Mouse (Mus musculus): ENCODE data around the gene Afp. TPM values are rescaled to one million over a fixed set of nuclear protein-coding genes. Genes with fewer than 3 reads are reported as not detected.

The Afp gene
- not detected in 2 replicates for polyA plus RNA-seq (2011; ENCODE audit: insufficient read depth, insufficient read length, low read depth, missing spikeins)

DNA sequence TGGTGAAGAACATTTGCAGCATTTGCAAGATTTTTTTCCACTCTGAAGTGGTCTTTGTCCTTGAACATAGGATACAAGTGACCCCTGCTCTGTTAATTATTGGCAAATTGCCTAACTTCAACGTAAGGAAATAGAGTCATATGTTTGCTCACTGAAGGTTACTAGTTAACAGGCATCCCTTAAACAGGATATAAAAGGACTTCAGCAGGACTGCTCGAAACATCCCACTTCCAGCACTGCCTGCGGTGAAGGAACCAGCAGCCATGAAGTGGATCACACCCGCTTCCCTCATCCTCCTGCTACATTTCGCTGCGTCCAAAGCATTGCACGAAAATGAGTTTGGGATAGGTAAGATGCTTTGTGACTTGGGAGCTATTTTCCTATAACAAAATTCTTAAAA is at the start of gene Afp:
Gene Afp (plus strand): TSS at position 220 of the 400 bp plus-strand sequence.
- H3K9me3 ChIP-seq (replicated peaks; ENCODE audit: control insufficient read depth, insufficient read depth, low read length, poor library complexity, severe bottlenecking) = no peaks in the 10 kb centered on the region
- TF ChIP-seq CTCF (IDR thresholded peaks at IDR 0.05; ENCODE audit: low read depth, low read length) (no peak), EP300 (IDR thresholded peaks at IDR 0.05; ENCODE audit: insufficient read depth, low read depth, low read length) (no peak), POLR2A (IDR thresholded peaks at IDR 0.05; ENCODE audit: insufficient read depth, low read length) (no peak)
- no peaks in the 10 kb centered on the region for H3K27me3 ChIP-seq (ENCODE audit: control insufficient read depth, insufficient read depth, low read length, poor library complexity, severe bottlenecking)
- no peak within 1 kb of the TSS for H3K27ac ChIP-seq (ENCODE audit: insufficient read depth, low read length)
- H3K4me1 ChIP-seq (ENCODE audit: control insufficient read depth, insufficient read depth, low read length) = no peaks in the 10 kb centered on the region
- no peaks in the 10 kb centered on the region for H3K36me3 ChIP-seq (ENCODE audit: control insufficient read depth, insufficient read depth, low read length, poor library complexity, severe bottlenecking)
- H3K9ac ChIP-seq (ENCODE audit: low read depth, poor library complexity, severe bottlenecking) = no peak within 1 kb of the TSS
- H3K4me3 ChIP-seq (ENCODE audit: low read depth, low read length) = no peak within 1 kb of the TSS

DNA sequence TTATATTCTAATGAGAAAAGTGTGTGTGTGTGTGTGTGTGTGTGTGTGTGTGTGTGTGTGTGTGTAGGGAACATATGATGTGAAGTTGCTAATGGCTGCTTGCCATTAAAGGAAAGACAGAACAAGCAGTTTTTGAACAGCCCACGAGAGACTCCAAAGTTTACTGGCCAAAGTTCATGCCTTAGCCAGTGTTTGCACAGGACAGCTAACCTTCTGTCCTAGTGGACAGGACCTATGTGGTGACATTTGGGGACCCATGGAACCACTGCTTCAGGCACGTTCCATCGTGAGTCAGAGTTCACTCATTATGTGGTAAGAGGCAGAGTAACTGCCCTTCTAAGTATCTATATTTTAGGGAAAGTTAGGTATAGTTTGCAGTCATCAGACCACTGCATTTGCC is 43.0 kb upstream of the Afp start:
- Histone ChIP-seq H3K9ac (ENCODE audit: low read depth, poor library complexity, severe bottlenecking) (no peak overlapping the region), H3K9me3 (replicated peaks; ENCODE audit: control insufficient read depth, insufficient read depth, low read length, poor library complexity, severe bottlenecking) (no peaks in the 10 kb centered on the region), H3K27me3 (ENCODE audit: control insufficient read depth, insufficient read depth, low read length, poor library complexity, severe bottlenecking) (no peaks in the 10 kb centered on the region), H3K27ac (ENCODE audit: insufficient read depth, low read length) (no peak overlapping the region), H3K4me1 (ENCODE audit: control insufficient read depth, insufficient read depth, low read length) (no peaks in the 10 kb centered on the region), H3K36me3 (ENCODE audit: control insufficient read depth, insufficient read depth, low read length, poor library complexity, severe bottlenecking) (no peaks in the 10 kb centered on the region), H3K4me3 (ENCODE audit: low read depth, low read length) (no peak overlapping the region)
- TF ChIP-seq EP300 (IDR thresholded peaks at IDR 0.05; ENCODE audit: insufficient read depth, low read depth, low read length) (no peak), CTCF (IDR thresholded peaks at IDR 0.05; ENCODE audit: low read depth, low read length) (no peak), POLR2A (IDR thresholded peaks at IDR 0.05; ENCODE audit: insufficient read depth, low read length) (no peak)

DNA sequence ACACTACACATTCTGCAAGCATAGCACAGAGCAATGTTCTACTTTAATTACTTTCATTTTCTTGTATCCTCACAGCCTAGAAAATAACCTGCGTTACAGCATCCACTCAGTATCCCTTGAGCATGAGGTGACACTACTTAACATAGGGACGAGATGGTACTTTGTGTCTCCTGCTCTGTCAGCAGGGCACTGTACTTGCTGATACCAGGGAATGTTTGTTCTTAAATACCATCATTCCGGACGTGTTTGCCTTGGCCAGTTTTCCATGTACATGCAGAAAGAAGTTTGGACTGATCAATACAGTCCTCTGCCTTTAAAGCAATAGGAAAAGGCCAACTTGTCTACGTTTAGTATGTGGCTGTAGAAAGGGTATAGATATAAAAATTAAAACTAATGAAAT is 40.6 kb upstream of the Afp start:
- no peaks in the 10 kb centered on the region for H3K36me3 ChIP-seq (ENCODE audit: control insufficient read depth, insufficient read depth, low read length, poor library complexity, severe bottlenecking)
- H3K27me3 ChIP-seq (ENCODE audit: control insufficient read depth, insufficient read depth, low read length, poor library complexity, severe bottlenecking) = no peaks in the 10 kb centered on the region
- H3K4me1 ChIP-seq (ENCODE audit: control insufficient read depth, insufficient read depth, low read length) = no peaks in the 10 kb centered on the region
- TF ChIP-seq EP300 (IDR thresholded peaks at IDR 0.05; ENCODE audit: insufficient read depth, low read depth, low read length) = no peak
- no peak overlapping the region for H3K4me3 ChIP-seq (ENCODE audit: low read depth, low read length)
- H3K9ac ChIP-seq (ENCODE audit: low read depth, poor library complexity, severe bottlenecking) = no peak overlapping the region
- no peak overlapping the region for H3K27ac ChIP-seq (ENCODE audit: insufficient read depth, low read length)
- H3K9me3 ChIP-seq (replicated peaks; ENCODE audit: control insufficient read depth, insufficient read depth, low read length, poor library complexity, severe bottlenecking) = no peaks in the 10 kb centered on the region

DNA sequence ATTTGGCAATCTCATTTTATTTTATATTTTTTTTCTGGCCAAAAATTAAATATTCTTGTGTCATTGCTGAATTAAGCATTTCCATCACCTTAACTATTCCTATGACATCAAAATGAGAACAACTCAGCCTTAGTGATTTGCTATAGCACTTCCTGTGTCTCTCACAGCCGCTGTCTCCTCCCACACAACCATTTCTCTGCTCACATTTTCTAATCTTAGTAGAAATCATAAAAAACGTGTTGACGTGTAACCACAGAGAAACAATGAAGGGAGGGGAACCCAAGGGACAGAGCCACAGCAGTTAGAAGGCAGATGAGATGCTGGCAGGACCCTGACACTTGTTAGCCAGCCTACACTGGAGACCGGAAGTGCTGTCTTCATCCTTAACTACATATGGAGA is 37.8 kb upstream of the Afp start:
- Histone ChIP-seq H3K4me3 (ENCODE audit: low read depth, low read length) (no peak overlapping the region), H3K27me3 (ENCODE audit: control insufficient read depth, insufficient read depth, low read length, poor library complexity, severe bottlenecking) (no peaks in the 10 kb centered on the region), H3K36me3 (ENCODE audit: control insufficient read depth, insufficient read depth, low read length, poor library complexity, severe bottlenecking) (no peaks in the 10 kb centered on the region), H3K9ac (ENCODE audit: low read depth, poor library complexity, severe bottlenecking) (no peak overlapping the region), H3K4me1 (ENCODE audit: control insufficient read depth, insufficient read depth, low read length) (no peaks in the 10 kb centered on the region), H3K9me3 (replicated peaks; ENCODE audit: control insufficient read depth, insufficient read depth, low read length, poor library complexity, severe bottlenecking) (no peaks in the 10 kb centered on the region), H3K27ac (ENCODE audit: insufficient read depth, low read length) (no peak overlapping the region)
- TF ChIP-seq CTCF (IDR thresholded peaks at IDR 0.05; ENCODE audit: low read depth, low read length) = no peak
- TF ChIP-seq EP300 (IDR thresholded peaks at IDR 0.05; ENCODE audit: insufficient read depth, low read depth, low read length) = no peak
- no peak for TF ChIP-seq POLR2A (IDR thresholded peaks at IDR 0.05; ENCODE audit: insufficient read depth, low read length)

DNA sequence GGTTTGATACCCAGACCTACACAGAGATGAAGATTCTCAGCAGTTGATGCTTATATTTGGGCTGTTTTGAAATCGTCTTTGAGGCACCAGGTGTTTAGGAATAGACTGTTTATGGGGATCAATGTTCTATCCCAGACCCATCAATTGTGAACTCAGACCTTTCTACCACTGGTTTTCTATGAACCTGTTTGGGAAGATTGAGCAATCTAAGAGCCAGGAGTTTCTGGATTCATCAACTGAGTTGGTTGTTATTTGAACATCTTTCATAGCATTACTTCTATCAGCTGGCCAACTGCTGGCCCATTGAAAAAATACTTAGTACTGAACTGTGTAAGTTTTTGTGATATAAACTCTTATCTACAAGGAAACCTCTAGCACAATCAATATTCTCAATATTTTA is 33.3 kb upstream of the Afp start:
- Histone ChIP-seq H3K36me3 (ENCODE audit: control insufficient read depth, insufficient read depth, low read length, poor library complexity, severe bottlenecking) (no peaks in the 10 kb centered on the region), H3K4me1 (ENCODE audit: control insufficient read depth, insufficient read depth, low read length) (no peaks in the 10 kb centered on the region), H3K9me3 (replicated peaks; ENCODE audit: control insufficient read depth, insufficient read depth, low read length, poor library complexity, severe bottlenecking) (no peaks in the 10 kb centered on the region), H3K9ac (ENCODE audit: low read depth, poor library complexity, severe bottlenecking) (no peak overlapping the region), H3K4me3 (ENCODE audit: low read depth, low read length) (no peak overlapping the region), H3K27me3 (ENCODE audit: control insufficient read depth, insufficient read depth, low read length, poor library complexity, severe bottlenecking) (no peaks in the 10 kb centered on the region), H3K27ac (ENCODE audit: insufficient read depth, low read length) (no peak overlapping the region)
- TF ChIP-seq POLR2A (IDR thresholded peaks at IDR 0.05; ENCODE audit: insufficient read depth, low read length) (no peak), CTCF (IDR thresholded peaks at IDR 0.05; ENCODE audit: low read depth, low read length) (no peak), EP300 (IDR thresholded peaks at IDR 0.05; ENCODE audit: insufficient read depth, low read depth, low read length) (no peak)

DNA sequence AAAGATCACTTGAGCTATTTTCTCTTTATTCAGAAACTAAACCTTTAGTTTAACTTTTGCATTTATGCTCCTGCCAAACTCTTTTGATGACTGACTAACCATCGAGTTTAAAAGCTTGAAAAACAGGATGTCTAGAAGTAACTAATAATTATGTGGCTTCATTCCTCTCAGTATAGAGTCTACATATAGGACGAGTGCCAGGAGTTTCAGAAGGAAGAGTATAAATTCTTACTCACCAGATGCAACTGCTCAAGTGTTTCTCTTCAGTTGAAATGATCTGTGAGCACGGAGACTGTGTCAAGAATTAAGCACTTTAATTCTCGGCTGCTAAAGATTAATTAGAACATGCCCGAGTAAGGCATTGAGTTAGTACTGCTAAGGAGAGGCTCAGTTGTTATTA is 31.8 kb upstream of the Afp start:
- no peaks in the 10 kb centered on the region for H3K27me3 ChIP-seq (ENCODE audit: control insufficient read depth, insufficient read depth, low read length, poor library complexity, severe bottlenecking)
- no peak overlapping the region for H3K27ac ChIP-seq (ENCODE audit: insufficient read depth, low read length)
- no peak for TF ChIP-seq POLR2A (IDR thresholded peaks at IDR 0.05; ENCODE audit: insufficient read depth, low read length)

More for the DNA sequence above, 31.8 kb upstream of the Afp start:
- Histone ChIP-seq H3K36me3 (ENCODE audit: control insufficient read depth, insufficient read depth, low read length, poor library complexity, severe bottlenecking) (no peaks in the 10 kb centered on the region), H3K4me1 (ENCODE audit: control insufficient read depth, insufficient read depth, low read length) (no peaks in the 10 kb centered on the region), H3K9ac (ENCODE audit: low read depth, poor library complexity, severe bottlenecking) (no peak overlapping the region), H3K9me3 (replicated peaks; ENCODE audit: control insufficient read depth, insufficient read depth, low read length, poor library complexity, severe bottlenecking) (no peaks in the 10 kb centered on the region), H3K4me3 (ENCODE audit: low read depth, low read length) (no peak overlapping the region)
